Mouse (Mus musculus) MEL (cell line): Measurements from ENCODE around the gene Nipbl.

Experiments
- CTCF ChIP-seq, 3 experiments: IDR thresholded peaks in 2 of 3; conservative IDR thresholded peaks in 1 of 3; 2 replicates each; pipeline ENCODE4 v1.5.1; 2011 to 2012; ENCODE audit warnings: low read length in 3 of 3, low read depth in 2 of 3, mild to moderate bottlenecking in 2 of 3, improper control_type of control experiment in 1 of 3, inconsistent platforms in 1 of 3, mixed read lengths in 1 of 3, moderate library complexity in 1 of 3; ENCODE audit not compliant: control insufficient read depth in 1 of 3, insufficient read depth in 1 of 3, poor library complexity in 1 of 3, severe bottlenecking in 1 of 3
- ELF1 ChIP-seq: IDR thresholded peaks from 2 replicates; pipeline ENCODE4 v1.6.1; 2014; ENCODE audit warnings: low read depth, mild to moderate bottlenecking, inconsistent platforms, low read length, improper control_type of control experiment, moderate library complexity
- EP300 ChIP-seq, 2 experiments: IDR thresholded peaks; 2 replicates each; pipeline ENCODE4 v1.6.1; 2011; ENCODE audit warnings: improper control_type of control experiment in 2 of 2, low read length in 2 of 2, low read depth in 1 of 2, mild to moderate bottlenecking in 1 of 2
- HCFC1 ChIP-seq: IDR thresholded peaks from 2 replicates; pipeline ENCODE4 v1.6.1; 2012; ENCODE audit warnings: low read depth, mild to moderate bottlenecking, inconsistent platforms, low read length, improper control_type of control experiment, moderate library complexity
- MAFK ChIP-seq: IDR thresholded peaks from 2 replicates; pipeline ENCODE4 v1.6.1; 2011; ENCODE audit warnings: low read depth, mild to moderate bottlenecking, low read length, improper control_type of control experiment, borderline replicate concordance
- MXI1 ChIP-seq: IDR thresholded peaks from 2 replicates; pipeline ENCODE4 v1.6.1; 2011; ENCODE audit warnings: mild to moderate bottlenecking, low read depth, low read length, improper control_type of control experiment
- MYC ChIP-seq: IDR thresholded peaks from 2 replicates; pipeline ENCODE4 v1.6.1; 2011; ENCODE audit warnings: low read depth, mild to moderate bottlenecking, low read length, improper control_type of control experiment, moderate library complexity
- POLR2A ChIP-seq, 2 experiments: IDR thresholded peaks; 2 replicates each; pipeline ENCODE4 v1.6.1; 2011 to 2012; ENCODE audit warnings: low read length in 2 of 2, mild to moderate bottlenecking in 2 of 2, control low read depth in 1 of 2, improper control_type of control experiment in 1 of 2, low read depth in 1 of 2, moderate library complexity in 1 of 2; ENCODE audit not compliant: control insufficient read depth in 1 of 2, insufficient read depth in 1 of 2, poor library complexity in 1 of 2
- RAD21 ChIP-seq: IDR thresholded peaks from 2 replicates; pipeline ENCODE4 v1.6.1; 2011; ENCODE audit warnings: mild to moderate bottlenecking, low read depth, low read length, improper control_type of control experiment
- RCOR1 ChIP-seq: IDR thresholded peaks from 2 replicates; pipeline ENCODE4 v1.6.1; 2012; ENCODE audit warnings: low read depth, mild to moderate bottlenecking, inconsistent platforms, low read length, improper control_type of control experiment
- TCF12 ChIP-seq: IDR thresholded peaks from 2 replicates; pipeline ENCODE4 v1.6.1; 2014; ENCODE audit warnings: low read depth, mild to moderate bottlenecking, inconsistent platforms, low read length, improper control_type of control experiment, moderate library complexity
- USF1 ChIP-seq: IDR thresholded peaks from 2 replicates; pipeline ENCODE4 v1.6.1; 2014; ENCODE audit warnings: low read depth, mild to moderate bottlenecking, inconsistent platforms, low read length, improper control_type of control experiment, moderate library complexity
- ZNF384 ChIP-seq: IDR thresholded peaks from 2 replicates; pipeline ENCODE4 v1.6.1; 2012; ENCODE audit warnings: low read depth, mild to moderate bottlenecking, inconsistent platforms, low read length, improper control_type of control experiment

- TF ChIP-seq EP300 (IDR thresholded peaks at IDR 0.05; ENCODE audit: low read depth in 1 of 2, low read length in 2 of 2) (peak in 1 of 2 experiments; percentile 11; a peak in 2 of 4 replicates), MAFK (no peak), ZNF384 (no peak), CTCF (IDR thresholded peaks at IDR 0.05 in 2 of 3, conservative IDR thresholded peaks at IDR 0.05 in 1 of 3; ENCODE audit: control insufficient read depth in 1 of 3, insufficient read depth in 1 of 3, low read depth in 2 of 3, low read length in 3 of 3, poor library complexity in 1 of 3, severe bottlenecking in 1 of 3) (no peak), RAD21 (no peak), ELF1 (no peak), HCFC1 (no peak), POLR2A (IDR thresholded peaks at IDR 0.05; ENCODE audit: control insufficient read depth in 1 of 2, insufficient read depth in 1 of 2, low read depth in 1 of 2, low read length in 2 of 2, poor library complexity in 1 of 2) (no peak), RCOR1 (no peak), USF1 (no peak), MXI1 (no peak), TCF12 (no peak), MYC (0 out of 2 replicates have a peak, but pooled peaks have one; percentile 24)
These were observed 162.1 kb downstream of the Nipbl start for GRCm38 (mm10) chr15:8282155-8282554.
